Mouse (Mus musculus) CH12.LX (cell line): Measurements from ENCODE around the gene Cnih1. TPM values are rescaled to one million over a fixed set of nuclear protein-coding genes. Genes with fewer than 3 reads are reported as not detected.
A peak's percentile ranks its signal among the peaks of the same experiment; 100 is the strongest.

ENCODE experiments used
- DNase-seq: peaks from one replicate; pipeline ENCODE4 v3.0.0-alpha.2; 2013; ENCODE audit errors: extremely low read depth
- H3K27ac ChIP-seq: 2 replicates; pipeline ENCODE4 v1.5.1; 2012; ENCODE audit warnings: low read depth, mild to moderate bottlenecking, control low read depth, moderate library complexity; ENCODE audit not compliant: insufficient read depth
- H3K27me3 ChIP-seq: replicated peaks from 2 replicates; pipeline ENCODE3; 2012; ENCODE audit warnings: inconsistent platforms
- H3K36me3 ChIP-seq, 2 experiments: replicated peaks in 1 of 2; 2 replicates each; pipeline versions ENCODE3 to v1.6.1; 2012; ENCODE audit warnings: inconsistent platforms in 1 of 2, low read length in 1 of 2, mild to moderate bottlenecking in 1 of 2, mixed read lengths in 1 of 2, moderate library complexity in 1 of 2; ENCODE audit not compliant: control insufficient read depth in 1 of 2, insufficient read depth in 1 of 2
- H3K4me1 ChIP-seq, 2 experiments: 2 replicates each; pipeline ENCODE4 v1.6.1; 2012; ENCODE audit warnings: inconsistent platforms in 1 of 2, moderate library complexity in 1 of 2; ENCODE audit not compliant: insufficient read depth in 2 of 2, control insufficient read depth in 1 of 2
- H3K4me2 ChIP-seq: 2 replicates; pipeline ENCODE4 v1.6.1; 2012; ENCODE audit warnings: low read depth, mild to moderate bottlenecking, control low read depth; ENCODE audit not compliant: poor library complexity, insufficient read depth, severe bottlenecking
- H3K4me3 ChIP-seq, 3 experiments: fragments of 150-350 bp in 1 of 3; sonication (generic) in 1 of 3; replicated peaks in 1 of 3; 2 replicates each; pipeline versions ENCODE3 to v1.5.1; 2011 to 2012; ENCODE audit warnings: low read depth in 2 of 3, low read length in 2 of 3, mild to moderate bottlenecking in 2 of 3, moderate library complexity in 2 of 3, control low read depth in 1 of 3, improper control_type of control experiment in 1 of 3, inconsistent platforms in 1 of 3, mixed read lengths in 1 of 3; ENCODE audit not compliant: poor library complexity in 1 of 3
- H3K79me2 ChIP-seq: replicated peaks from 2 replicates; pipeline ENCODE4 v1.6.1; 2012; ENCODE audit warnings: mild to moderate bottlenecking, moderate library complexity; ENCODE audit not compliant: control insufficient read depth, poor library complexity, insufficient read depth, severe bottlenecking; ENCODE audit errors: extremely low read depth
- H3K9ac ChIP-seq: 2 replicates; pipeline ENCODE4 v1.6.1; 2012; ENCODE audit warnings: low read depth, mild to moderate bottlenecking, control low read depth, moderate library complexity; ENCODE audit not compliant: insufficient read depth
- H3K9me3 ChIP-seq: replicated peaks from 2 replicates; pipeline ENCODE3; 2012; ENCODE audit warnings: low read length, inconsistent platforms, mixed read lengths
- BHLHE40 ChIP-seq: IDR thresholded peaks from 2 replicates; pipeline ENCODE4 v1.6.1; 2011; ENCODE audit warnings: mild to moderate bottlenecking, low read depth, low read length, improper control_type of control experiment
- CHD1 ChIP-seq: IDR thresholded peaks from 2 replicates; pipeline ENCODE4 v1.6.1; 2012; ENCODE audit warnings: low read depth, low read length, improper control_type of control experiment, inconsistent platforms
- CHD2 ChIP-seq: IDR thresholded peaks from 2 replicates; pipeline ENCODE4 v1.6.1; 2011; ENCODE audit warnings: low read length, improper control_type of control experiment
- CTCF ChIP-seq, 2 experiments: IDR thresholded peaks in 1 of 2; conservative IDR thresholded peaks in 1 of 2; 2 replicates each; pipeline ENCODE4 v1.5.1; 2011 to 2012; ENCODE audit warnings: low read depth in 2 of 2, low read length in 2 of 2, improper control_type of control experiment in 1 of 2, inconsistent platforms in 1 of 2, mild to moderate bottlenecking in 1 of 2, moderate library complexity in 1 of 2
- E2F4 ChIP-seq: IDR thresholded peaks from 2 replicates; pipeline ENCODE4 v1.6.1; 2011; ENCODE audit warnings: low read depth, low read length, improper control_type of control experiment; ENCODE audit not compliant: insufficient replicate concordance
- ELF1 ChIP-seq: IDR thresholded peaks from 2 replicates; pipeline ENCODE4 v1.6.1; 2014; ENCODE audit warnings: low read depth, mild to moderate bottlenecking, inconsistent platforms, low read length, improper control_type of control experiment
- EP300 ChIP-seq: IDR thresholded peaks from 2 replicates; pipeline ENCODE4 v1.6.1; 2011; ENCODE audit warnings: low read length, improper control_type of control experiment
- ETS1 ChIP-seq: conservative IDR thresholded peaks from 2 replicates; pipeline ENCODE4 v1.6.1; 2012; ENCODE audit warnings: low read depth, mild to moderate bottlenecking, inconsistent platforms, low read length, improper control_type of control experiment, moderate library complexity
- GABPA ChIP-seq: IDR thresholded peaks from 2 replicates; pipeline ENCODE4 v1.6.1; 2012; ENCODE audit warnings: low read depth, low read length, improper control_type of control experiment, inconsistent platforms; ENCODE audit not compliant: insufficient replicate concordance
- HCFC1 ChIP-seq: IDR thresholded peaks from 2 replicates; pipeline ENCODE4 v1.6.1; 2012; ENCODE audit warnings: low read depth, mild to moderate bottlenecking, inconsistent platforms, low read length, improper control_type of control experiment
- IRF4 ChIP-seq: IDR thresholded peaks from 2 replicates; pipeline ENCODE4 v1.6.1; 2014; ENCODE audit warnings: low read depth, mild to moderate bottlenecking, inconsistent platforms, low read length, improper control_type of control experiment
- JUN ChIP-seq: IDR thresholded peaks from 2 replicates; pipeline ENCODE4 v1.6.1; 2011; ENCODE audit warnings: low read depth, mild to moderate bottlenecking, low read length, improper control_type of control experiment, moderate library complexity; ENCODE audit not compliant: insufficient read depth
- JUND ChIP-seq: conservative IDR thresholded peaks from 2 replicates; pipeline ENCODE4 v1.6.1; 2011; ENCODE audit warnings: low read depth, low read length, improper control_type of control experiment
- KAT2A ChIP-seq: IDR thresholded peaks from 2 replicates; pipeline ENCODE4 v1.6.1; 2012; ENCODE audit warnings: low read length, improper control_type of control experiment, inconsistent platforms; ENCODE audit not compliant: insufficient replicate concordance
- MAFK ChIP-seq: IDR thresholded peaks from 2 replicates; pipeline ENCODE4 v1.6.1; 2011; ENCODE audit warnings: low read length, improper control_type of control experiment; ENCODE audit not compliant: insufficient replicate concordance
- MAX ChIP-seq: IDR thresholded peaks from 2 replicates; pipeline ENCODE4 v1.6.1; 2011; ENCODE audit warnings: low read length, improper control_type of control experiment
- MAZ ChIP-seq: IDR thresholded peaks from 2 replicates; pipeline ENCODE4 v1.6.1; 2012; ENCODE audit warnings: low read depth, mild to moderate bottlenecking, inconsistent platforms, low read length, improper control_type of control experiment, moderate library complexity
- MEF2A ChIP-seq: IDR thresholded peaks from 2 replicates; pipeline ENCODE4 v1.6.1; 2014; ENCODE audit warnings: low read depth, mild to moderate bottlenecking, inconsistent platforms, low read length, improper control_type of control experiment, borderline replicate concordance
- MXI1 ChIP-seq: IDR thresholded peaks from 2 replicates; pipeline ENCODE4 v1.6.1; 2011; ENCODE audit warnings: mild to moderate bottlenecking, low read depth, low read length, improper control_type of control experiment
- MYC ChIP-seq: IDR thresholded peaks from 2 replicates; pipeline ENCODE4 v1.6.1; 2011; ENCODE audit warnings: low read depth, mild to moderate bottlenecking, improper control_type of control experiment, low read length
- NELFE ChIP-seq: IDR thresholded peaks from 2 replicates; pipeline ENCODE4 v1.6.1; 2011; ENCODE audit warnings: low read depth, low read length, improper control_type of control experiment
- NRF1 ChIP-seq: IDR thresholded peaks from 2 replicates; pipeline ENCODE4 v1.6.1; 2014; ENCODE audit warnings: low read depth, mild to moderate bottlenecking, inconsistent platforms, low read length, improper control_type of control experiment, moderate library complexity
- PAX5 ChIP-seq: IDR thresholded peaks from 2 replicates; pipeline ENCODE4 v1.6.1; 2012; ENCODE audit warnings: low read length, inconsistent platforms, mixed read lengths
- POLR2A ChIP-seq: IDR thresholded peaks from 2 replicates; pipeline ENCODE4 v1.6.1; 2011; ENCODE audit warnings: low read depth, mild to moderate bottlenecking, improper control_type of control experiment, low read length
- POLR2AphosphoS2 ChIP-seq: IDR thresholded peaks from 2 replicates; pipeline ENCODE4 v1.6.1; 2011; ENCODE audit warnings: low read depth, low read length, improper control_type of control experiment
- RCOR1 ChIP-seq: conservative IDR thresholded peaks from 2 replicates; pipeline ENCODE4 v1.6.1; 2012; ENCODE audit warnings: low read depth, mild to moderate bottlenecking, inconsistent platforms, low read length, improper control_type of control experiment
- SIN3A ChIP-seq: IDR thresholded peaks from 2 replicates; pipeline ENCODE4 v1.6.1; 2012; ENCODE audit warnings: low read length, improper control_type of control experiment, inconsistent platforms
- SMC3 ChIP-seq: IDR thresholded peaks from 2 replicates; pipeline ENCODE4 v1.6.1; 2011; ENCODE audit warnings: low read depth, low read length, improper control_type of control experiment
- TBP ChIP-seq: conservative IDR thresholded peaks from 2 replicates; pipeline ENCODE4 v1.6.1; 2011; ENCODE audit warnings: low read depth, low read length, improper control_type of control experiment
- TCF12 ChIP-seq: IDR thresholded peaks from 2 replicates; pipeline ENCODE4 v1.6.1; 2014; ENCODE audit warnings: low read depth, mild to moderate bottlenecking, inconsistent platforms, low read length, improper control_type of control experiment
- UBTF ChIP-seq: IDR thresholded peaks from 2 replicates; pipeline ENCODE4 v1.6.1; 2012; ENCODE audit warnings: low read depth, mild to moderate bottlenecking, inconsistent platforms, low read length, improper control_type of control experiment, moderate library complexity
- USF1 ChIP-seq: IDR thresholded peaks from 2 replicates; pipeline ENCODE4 v1.6.1; 2014; ENCODE audit warnings: low read depth, mild to moderate bottlenecking, inconsistent platforms, low read length, improper control_type of control experiment
- USF2 ChIP-seq: conservative IDR thresholded peaks from 2 replicates; pipeline ENCODE4 v1.6.1; 2011; ENCODE audit warnings: low read depth, low read length, improper control_type of control experiment
- ZC3H11A ChIP-seq: IDR thresholded peaks from 2 replicates; pipeline ENCODE4 v1.6.1; 2012; ENCODE audit warnings: low read depth, mild to moderate bottlenecking, inconsistent platforms, low read length, improper control_type of control experiment
- ZKSCAN1 ChIP-seq: IDR thresholded peaks from 2 replicates; pipeline ENCODE4 v1.6.1; 2012; ENCODE audit warnings: low read depth, inconsistent platforms, low read length, improper control_type of control experiment, borderline replicate concordance
- ZMIZ1 ChIP-seq: IDR thresholded peaks from 2 replicates; pipeline ENCODE4 v1.6.1; 2012; ENCODE audit warnings: low read depth, mild to moderate bottlenecking, inconsistent platforms, low read length, improper control_type of control experiment
- ZNF384 ChIP-seq: IDR thresholded peaks from 2 replicates; pipeline ENCODE4 v1.6.1; 2012; ENCODE audit warnings: low read depth, low read length, improper control_type of control experiment, inconsistent platforms
- dilution Hi-C: fragments of 300-500 bp; cut with MboI; formaldehyde crosslinking; loops from 2 replicates; pipeline ENCODE4 v1.14.3; 2020; ENCODE audit warnings: low sequenced_read_pairs; ENCODE audit not compliant: extremely low pct_unique_long_range_greater_than_20kb, extremely low pct_ligation_motif_present
- in situ Hi-C: fragments of 300-500 bp; cut with MboI; formaldehyde crosslinking; loops from 3 replicates; pipeline ENCODE4 v1.14.3; 2019; ENCODE audit warnings: low sequenced_read_pairs, low pct_ligation_motif_present, low pct_unique_long_range_greater_than_20kb, mixed read lengths
- polyA plus RNA-seq: library from polyadenylated mRNA; unstranded; fragments of >175 nt; gene quantifications from 2 replicates; pipeline ENCODE4 v1.2.1, GENCODE M21; 2012; ENCODE audit warnings: low read depth; ENCODE audit not compliant: insufficient read length
- total RNA-seq, 2 experiments: library from RNA; depleted of rRNA; stranded (reverse); fragments of 300-350 nt in 1 of 2; fragments of >200 nt in 1 of 2; gene quantifications; 2 replicates each; pipeline ENCODE4 v1.2.3; 2012 to 2014

The Cnih1 gene
- total RNA-seq (2012; rRNA removed) (68.9 and 69.2 TPM in 2 replicates), total RNA-seq (2014; rRNA removed) (190 and 191 TPM in 2 replicates), polyA plus RNA-seq (125 and 185 TPM in 2 replicates)

DNA sequence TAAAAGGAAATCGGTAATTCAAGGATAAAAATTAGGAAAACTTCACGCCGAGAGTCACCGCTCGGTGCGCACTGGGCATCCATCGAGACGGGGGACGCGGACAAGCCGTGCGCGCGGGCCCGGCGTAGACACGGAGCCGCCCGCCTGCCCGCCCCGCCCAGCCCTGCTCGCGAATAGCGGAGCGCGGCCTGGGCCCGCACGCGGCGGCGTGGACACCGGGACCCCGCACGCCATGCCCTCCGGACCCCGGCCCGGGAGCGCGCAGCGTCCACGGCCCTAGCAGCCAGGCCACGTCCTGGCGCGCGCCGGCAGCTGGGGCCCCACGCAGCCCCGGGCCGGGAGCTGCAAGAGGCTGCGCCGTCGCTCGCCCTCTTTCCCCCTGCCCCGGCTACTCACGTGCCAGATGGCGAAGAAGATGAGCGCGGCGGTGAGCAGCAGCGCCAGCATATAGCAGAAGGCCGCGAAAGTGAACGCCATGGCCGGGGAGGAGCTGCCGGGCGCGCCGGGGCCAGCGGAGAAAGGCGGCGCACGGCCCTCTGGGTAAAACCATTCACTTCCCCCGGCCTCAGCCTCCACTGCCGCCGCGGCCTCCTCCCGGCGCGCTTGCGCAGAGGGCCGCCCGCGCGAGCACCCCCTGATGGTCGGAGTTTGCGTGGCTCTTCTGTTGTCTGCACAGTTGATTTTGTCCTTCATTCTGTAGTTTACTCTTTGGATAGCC lies at the start of gene Cnih1:
Cnih1 (minus strand) TSS at position 625 of the 718 bp plus-strand sequence.
- Histone ChIP-seq H3K27ac (peak within 1 kb of the TSS; percentile 75), H3K36me3 (peaks cover 0 to 15% of the 10 kb centered on the region in 2 experiments), H3K4me3 (peak within 1 kb of the TSS; percentile 70 to 92 (median 90)), H3K9me3 (no peaks in the 10 kb centered on the region), H3K79me2 (peaks cover 44% of the 10 kb centered on the region), H3K4me2 (peak within 1 kb of the TSS; percentile 66), H3K9ac (peak within 1 kb of the TSS; percentile 91), H3K27me3 (no peaks in the 10 kb centered on the region), H3K4me1 (peaks cover 5 to 54% of the 10 kb centered on the region in 2 experiments)
- in situ Hi-C loops: no loop called here
- peak; percentile 71; the same call in 1 of the 2 replicates for TF ChIP-seq ZMIZ1
- peak; percentile 24; the same call in 1 of the 2 replicates for TF ChIP-seq SMC3
- TF ChIP-seq EP300: no peak
- TF ChIP-seq CHD1: no peak; the same call in 1 of the 2 replicates
- TF ChIP-seq BHLHE40: peak; percentile 56
- TF ChIP-seq NELFE: peak; percentile 83
- no peak for TF ChIP-seq ZNF384
- no peak for TF ChIP-seq MAX
- TF ChIP-seq ELF1: peak; percentile 62; the same call in 1 of the 2 replicates
- no peak for TF ChIP-seq ZKSCAN1
- TF ChIP-seq USF2: no peak; the same call in 1 of the 2 replicates
- TF ChIP-seq POLR2A: peak; percentile 87
- TF ChIP-seq MXI1: no peak
- TF ChIP-seq CHD2: no peak
- TF ChIP-seq MAFK: no peak
- no peak for TF ChIP-seq PAX5
- TF ChIP-seq TCF12: peak; percentile 88
- TF ChIP-seq RCOR1: no peak
- no peak for TF ChIP-seq ZC3H11A
- TF ChIP-seq NRF1: peak; percentile 96
- no peak for TF ChIP-seq USF1
- TF ChIP-seq TBP: 0 out of 2 replicates have a peak, but pooled peaks have one; percentile 36
- peak; percentile 29 for TF ChIP-seq SIN3A
- no peak for TF ChIP-seq GABPA
- TF ChIP-seq HCFC1: peak; percentile 75
- no peak for TF ChIP-seq JUND
- TF ChIP-seq UBTF: peak; percentile 92; the same call in 1 of the 2 replicates
- peak in 1 of 2 experiments; percentile 79; a peak in 2 of 4 replicates for TF ChIP-seq CTCF (conservative IDR thresholded peaks at IDR 0.05 in 1 of 2, IDR thresholded peaks at IDR 0.05 in 1 of 2; ENCODE audit: low read depth in 2 of 2, low read length in 2 of 2)
- TF ChIP-seq IRF4: no peak
- no peak for TF ChIP-seq MAZ
- TF ChIP-seq POLR2AphosphoS2: no peak
- TF ChIP-seq ETS1: no peak
- peak; percentile 19; the same call in 1 of the 2 replicates for TF ChIP-seq MEF2A
- no peak for TF ChIP-seq E2F4
- TF ChIP-seq KAT2A: no peak
- no peak for TF ChIP-seq MYC
- TF ChIP-seq JUN: no peak
- DNase-seq: peak; percentile 84
- dilution Hi-C loops: no loop called here
